Mouse (Mus musculus) brain, embryonic 14.5 days (tissue): ENCODE measurements around the gene Ankrd11. TPM values are rescaled to one million over a fixed set of nuclear protein-coding genes. Genes with fewer than 3 reads are reported as not detected.

Experiments
- DNase-seq: peaks from one replicate; pipeline ENCODE4 v3.0.0-alpha.2; 2011; ENCODE audit warnings: low read depth
- CTCF ChIP-seq: fragments of 200-500 bp; IDR thresholded peaks from 2 replicates; pipeline ENCODE4 v1.5.1; 2012; ENCODE audit warnings: inconsistent platforms, mild to moderate bottlenecking, moderate library complexity, borderline replicate concordance; ENCODE audit not compliant: insufficient read depth, insufficient read length; ENCODE audit errors: extremely low read depth
- POLR2A ChIP-seq: fragments of 200-500 bp; IDR thresholded peaks from 2 replicates; pipeline ENCODE4 v1.6.1; 2012; ENCODE audit warnings: mild to moderate bottlenecking, inconsistent platforms, borderline replicate concordance; ENCODE audit not compliant: poor library complexity, insufficient read depth, insufficient read length, severe bottlenecking; ENCODE audit errors: extremely low read depth
- polyA plus RNA-seq: library from polyadenylated mRNA; depleted of rRNA; stranded (reverse); fragments of >200 nt; gene quantifications from 2 replicates; pipeline ENCODE4 v1.2.3, GENCODE M21; 2012; rRNA removed

The Ankrd11 gene
- polyA plus RNA-seq, 1 experiment, result 76.8 TPM

DNA sequence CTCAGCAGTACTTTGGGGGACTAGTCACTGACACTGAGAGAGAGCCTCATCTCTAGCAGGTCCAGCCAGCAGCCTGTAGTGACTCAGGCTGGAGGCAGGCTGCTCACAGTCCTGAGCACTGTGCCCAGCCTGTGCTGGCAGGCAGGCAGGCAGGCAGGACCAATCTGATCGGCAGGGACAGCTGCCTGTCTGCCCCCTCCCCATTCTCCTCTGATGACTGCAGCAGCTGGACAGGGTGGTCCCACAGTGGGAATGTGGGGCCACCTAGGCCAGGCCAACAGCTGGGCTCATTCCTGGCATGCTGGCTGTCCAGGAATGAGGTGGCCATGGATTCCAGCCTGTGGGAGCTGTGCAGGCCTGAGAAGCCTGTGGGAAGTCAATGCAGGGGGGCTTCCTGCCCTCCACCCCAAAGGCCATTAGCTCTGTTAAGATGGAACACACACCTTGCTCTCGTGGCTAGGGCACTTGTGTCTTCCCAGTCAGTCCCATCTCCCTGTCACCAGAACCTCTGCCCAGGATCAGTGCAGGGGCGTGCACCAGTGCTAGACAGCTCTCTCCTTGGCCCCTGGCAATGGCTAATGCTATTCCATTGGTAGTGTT is 191.3 kb downstream of the Ankrd11 start:
- TF ChIP-seq POLR2A, result no peak
- no peak for TF ChIP-seq CTCF
- DNase-seq, result no peak

DNA sequence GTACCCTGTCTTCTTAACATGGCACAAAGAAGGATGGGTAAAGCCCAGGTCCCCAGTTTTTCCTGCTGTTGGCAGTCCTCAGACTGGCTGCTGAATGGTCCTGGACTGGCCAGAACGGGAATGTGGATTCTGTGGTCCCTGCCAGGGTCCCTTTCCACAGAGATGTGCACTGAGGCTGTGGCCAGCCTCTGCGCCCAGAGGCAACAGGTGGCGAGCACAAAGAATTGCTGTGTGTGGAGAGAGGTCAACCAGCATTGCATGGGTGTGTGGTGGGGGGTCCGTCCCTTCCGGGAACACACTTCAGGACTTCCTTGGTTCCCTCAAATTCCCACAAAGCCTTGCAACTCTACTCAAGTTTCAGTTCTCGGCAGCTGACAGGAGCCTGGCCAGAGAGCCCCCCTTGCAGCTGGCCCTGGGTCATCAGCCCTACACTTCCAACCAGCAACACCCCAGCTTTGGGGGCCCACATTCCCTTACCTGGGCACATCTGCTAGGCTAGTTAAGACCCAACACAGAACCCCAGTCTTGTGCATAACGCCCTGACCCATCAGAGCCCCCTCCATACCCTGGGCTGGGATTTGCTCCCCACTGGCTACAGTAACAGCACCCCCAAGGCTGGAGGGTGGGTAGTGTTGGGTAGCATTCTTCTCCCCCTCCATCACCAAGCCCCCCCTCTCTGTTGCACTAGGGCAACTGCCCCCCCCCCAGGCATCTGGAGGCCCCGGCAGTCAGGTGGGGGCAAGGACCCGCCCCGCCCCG is 192.7 kb downstream of the Ankrd11 start:
- no peak for TF ChIP-seq POLR2A
- TF ChIP-seq CTCF, result no peak

DNA sequence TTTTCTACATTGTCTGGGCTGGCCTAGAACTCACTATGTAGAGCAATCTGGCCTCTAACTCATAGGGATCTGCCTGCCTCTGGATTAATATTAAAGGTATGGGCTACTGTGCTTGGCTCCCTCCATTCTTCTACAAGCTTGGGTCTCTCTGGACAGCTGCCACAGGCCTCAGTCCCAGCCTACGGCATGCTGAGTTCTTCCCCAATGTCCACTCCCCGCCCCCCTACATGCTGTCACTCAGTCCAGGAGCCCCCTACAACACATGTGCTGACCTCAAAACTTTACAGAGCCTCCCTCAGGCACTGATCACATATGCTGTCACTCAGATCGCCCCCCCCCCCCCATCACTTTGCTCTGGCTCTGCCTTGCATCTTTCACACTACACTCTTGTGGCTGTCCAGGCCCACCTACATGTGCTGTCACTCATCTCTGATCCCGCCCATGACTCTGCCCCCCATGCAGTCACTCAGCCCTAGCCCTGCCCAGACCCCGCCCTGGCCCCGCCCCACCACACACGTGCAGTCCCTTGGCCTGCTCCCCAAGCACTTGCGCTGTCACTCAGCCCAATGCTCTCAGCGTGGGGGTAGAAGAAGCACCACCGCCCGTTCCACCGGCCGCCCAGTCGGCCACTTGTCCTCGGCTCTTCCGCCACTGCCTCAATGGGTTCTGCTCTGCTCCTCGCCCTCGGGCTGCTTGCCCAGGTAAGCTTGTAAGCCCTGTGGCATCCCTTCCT is 194.1 kb downstream of the Ankrd11 start, which contains the start of gene Cdh15:
Gene Cdh15, plus strand, starts transcription at position 138 of the 733 bp plus-strand sequence.
- DNase-seq, result peak; percentile 81
- TF ChIP-seq POLR2A (no peak), CTCF (no peak)

More for the DNA sequence above, 192.7 kb downstream of the Ankrd11 start:
- DNase-seq, result no peak

DNA sequence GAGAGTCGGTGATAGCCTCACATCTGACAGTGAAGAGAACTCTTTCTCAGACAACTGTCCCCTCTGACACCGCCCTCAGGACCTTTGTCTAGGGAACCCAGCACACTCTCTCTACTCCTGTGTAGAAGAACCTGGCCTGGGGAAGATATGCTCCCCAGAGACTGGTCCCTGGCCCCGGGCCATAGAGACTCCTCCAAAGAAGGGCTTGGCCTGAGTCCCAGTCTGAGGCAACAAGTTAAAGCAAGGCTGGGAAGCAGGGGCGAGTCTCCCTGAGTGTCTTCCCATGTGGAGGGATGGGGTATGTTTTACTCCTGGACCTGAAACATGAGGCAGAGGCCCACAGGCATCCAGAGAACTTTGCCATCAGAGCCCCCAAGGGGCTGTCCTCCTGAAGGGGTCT is 196.4 kb downstream of the Ankrd11 start:
- no peak for TF ChIP-seq CTCF
- TF ChIP-seq POLR2A, result no peak
- DNase-seq, result no peak

DNA sequence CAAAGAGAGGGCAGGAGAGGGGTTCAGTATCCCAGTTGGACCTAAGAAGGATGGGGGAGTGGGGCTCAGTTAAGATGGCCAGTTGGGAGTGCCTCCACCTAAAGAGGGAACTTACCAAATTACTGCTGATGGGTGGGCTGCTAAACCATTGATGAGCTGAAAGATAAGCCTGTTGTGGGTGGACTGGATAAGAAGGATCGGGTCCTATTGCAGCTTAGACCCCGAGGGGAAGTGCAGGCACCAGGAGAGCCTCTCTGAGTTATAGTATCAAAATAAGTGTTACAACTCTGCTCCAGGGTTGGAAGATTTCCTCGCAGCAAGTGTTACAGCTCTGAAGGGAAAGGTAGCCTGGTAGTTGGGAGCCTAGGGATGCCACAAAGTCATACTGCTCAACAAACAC is 197.9 kb downstream of the Ankrd11 start:
- no peak for DNase-seq
- TF ChIP-seq CTCF, result no peak
- no peak for TF ChIP-seq POLR2A

DNA sequence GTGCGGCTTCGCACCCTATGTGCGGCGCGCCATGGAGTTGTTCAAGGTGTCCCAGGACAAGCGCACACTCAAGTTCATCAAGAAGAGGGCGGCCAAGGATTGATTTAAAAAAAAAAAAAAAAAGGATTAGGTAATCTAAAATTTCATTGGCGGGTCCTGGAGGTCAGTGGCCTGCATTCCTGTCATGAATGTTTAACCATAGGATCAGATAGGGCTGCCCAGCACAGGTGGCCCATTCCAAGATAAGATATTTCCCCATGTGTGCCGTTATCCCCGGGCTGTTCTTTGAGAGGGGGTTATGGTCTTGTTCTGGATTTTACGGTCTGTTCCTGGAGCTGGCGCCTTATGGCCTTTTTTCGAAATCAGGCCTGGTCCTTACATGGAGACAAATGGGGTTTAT is 205.4 kb downstream of the Ankrd11 start:
- DNase-seq, result no peak
- TF ChIP-seq POLR2A (no peak), CTCF (no peak)

DNA sequence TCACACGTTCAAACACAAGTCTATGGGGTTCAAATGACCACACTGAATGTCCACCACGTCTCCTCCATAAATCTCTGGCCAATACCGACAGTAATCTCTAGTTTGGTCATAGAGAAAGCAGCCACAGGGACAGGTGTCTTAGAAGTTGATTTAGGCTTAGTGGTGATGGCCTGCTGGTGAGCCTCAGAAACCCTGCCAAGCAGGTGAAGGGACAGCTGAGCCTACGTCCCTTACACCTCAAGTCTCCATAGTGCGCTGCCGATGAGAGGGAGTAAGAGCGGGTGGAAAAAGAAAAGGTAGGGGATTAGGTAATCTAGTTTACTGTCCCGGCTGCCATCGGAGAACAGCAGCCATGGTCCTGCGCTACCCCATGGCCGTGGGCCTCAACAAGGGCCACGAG is 205.9 kb downstream of the Ankrd11 start:
- no peak for DNase-seq
- no peak for TF ChIP-seq CTCF

DNA sequence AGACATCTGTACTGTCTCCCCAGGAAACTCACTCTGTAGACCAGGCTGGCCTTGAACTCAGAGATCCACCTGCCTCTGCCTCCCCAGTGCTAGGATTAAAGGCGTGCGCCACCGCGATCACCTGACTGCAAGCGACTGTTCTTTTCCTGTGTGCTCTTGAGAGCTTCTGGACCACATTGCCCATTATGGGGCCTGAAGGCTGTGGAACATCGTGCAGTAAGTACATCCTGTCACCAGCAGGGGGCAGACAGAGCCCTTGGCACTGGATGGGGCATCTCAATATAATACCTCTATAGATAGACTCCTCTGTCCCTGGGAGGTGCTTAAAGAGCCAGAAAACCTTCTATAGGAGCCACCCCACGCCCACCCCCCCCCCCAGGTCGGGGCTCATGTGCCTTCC is 207.1 kb downstream of the Ankrd11 start:
- peak; percentile 86 for TF ChIP-seq CTCF
- TF ChIP-seq POLR2A, result no peak
- DNase-seq, result peak; percentile 81

DNA sequence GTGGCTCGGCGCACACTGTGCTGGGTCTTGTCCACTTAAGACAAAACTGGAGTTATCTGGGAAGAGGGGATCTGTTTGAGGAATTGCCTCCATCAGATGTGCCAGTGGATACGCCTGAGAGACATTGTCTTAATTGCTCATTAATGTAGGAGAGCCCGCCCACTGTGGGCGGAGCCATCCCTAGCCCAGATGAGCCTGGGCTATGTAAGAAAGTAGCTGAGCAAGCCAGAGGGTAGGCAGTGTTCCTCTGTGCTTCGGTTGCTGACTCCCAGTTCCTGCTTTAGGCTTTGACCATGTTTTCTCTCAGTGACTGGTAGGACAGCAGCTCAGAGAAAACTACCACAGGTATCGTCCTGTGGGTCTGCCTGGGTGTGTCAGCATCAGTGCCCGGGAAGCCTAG is 207.7 kb downstream of the Ankrd11 start:
- TF ChIP-seq POLR2A (no peak), CTCF (no peak)
- peak; percentile 33 for DNase-seq

Other genes with a start within 250 kb of the Ankrd11 start
- gene Cdh15, start 194.3 kb downstream of the Ankrd11 start, polyA plus RNA-seq, result 1.0 and 1.2 TPM in 2 replicates
- gene Spg7, start 20.7 kb upstream of the Ankrd11 start, polyA plus RNA-seq, result 96.1 and 112 TPM in 2 replicates
- gene Rpl13, start 60.1 kb upstream of the Ankrd11 start, polyA plus RNA-seq, result 1,764 and 1,996 TPM in 2 replicates
- gene Cpne7, start 75.1 kb upstream of the Ankrd11 start, polyA plus RNA-seq, result 5.8 and 8.5 TPM in 2 replicates
- gene Sult5a1, start 116.0 kb upstream of the Ankrd11 start, polyA plus RNA-seq, result 1.8 and 3.5 TPM in 2 replicates
- 0.37 and 0.66 TPM in 2 replicates for gene Dpep1, start 144.0 kb upstream of the Ankrd11 start, polyA plus RNA-seq
- gene Chmp1a, start 170.5 kb upstream of the Ankrd11 start, polyA plus RNA-seq, result 146 and 154 TPM in 2 replicates
- 6.8 TPM in 2 replicates for gene Spata33, start 170.6 kb upstream of the Ankrd11 start, polyA plus RNA-seq
- 102 and 136 TPM in 2 replicates for gene Cdk10, start 182.6 kb upstream of the Ankrd11 start, polyA plus RNA-seq
- 3.2 and 3.9 TPM in 2 replicates for gene Spata2l, start 194.0 kb upstream of the Ankrd11 start, polyA plus RNA-seq
- gene Zfp276, start 211.9 kb upstream of the Ankrd11 start, polyA plus RNA-seq, result 39.1 and 40.8 TPM in 2 replicates
- gene Vps9d1, start 212.1 kb upstream of the Ankrd11 start, polyA plus RNA-seq, result 130 and 175 TPM in 2 replicates